Mouse (Mus musculus) left cerebral cortex, postnatal 14 days (tissue): ENCODE data around the gene Opa1. TPM values are rescaled to one million over a fixed set of nuclear protein-coding genes. Genes with fewer than 3 reads are reported as not detected.
A peak's percentile ranks its signal among the peaks of the same experiment; 100 is the strongest.

Experiments used
- DNase-seq, 2 experiments: peaks; one replicate each; pipeline ENCODE4 v3.0.0; 2021 to 2022; ENCODE audit warnings: low spot score in 2 of 2, mixed read lengths in 1 of 2
- intact Hi-C: fragments of 180-260 bp; cut with DNase I; formaldehyde crosslinking; loops from one replicate; pipeline ENCODE4 v1.15.1; 2025
- long read RNA-seq, 2 experiments: library from polyadenylated mRNA; stranded (forward); transcript quantifications; one replicate each; pipeline ENCODE4 v2.0.0; 2021
- total RNA-seq, 2 experiments: library from RNA; stranded (reverse); gene quantifications; 2 replicates each; pipeline ENCODE4 v1.2.3; 2021

Opa1 gene
- total RNA-seq, result 100 to 1,000 TPM; 116 to 119 TPM
- long read RNA-seq, experiment 1, full-length matches to known transcripts, result 84 of 148 reads
- long read RNA-seq, experiment 1, partial matches to known transcripts, result 17 of 148 reads
- long read RNA-seq, experiment 1, other reads (novel, unspliced or antisense), result 47 of 148 reads
- long read RNA-seq, experiment 2, full-length matches to known transcripts, result 66 of 92 reads
- long read RNA-seq, experiment 2, partial matches to known transcripts, result 6 of 92 reads
- long read RNA-seq, experiment 2, other reads (novel, unspliced or antisense), result 20 of 92 reads

- intact Hi-C loops, result loop anchor here (5.0 to 10.0 kb wide), 3 partner anchors 374 to 984 kb away; partner anchors contain the start of gene Hrasls
- peak; percentile 98 to 99 for DNase-seq
These were observed at the start of gene Opa1 for GRCm38 (mm10) chr16:29579167-29579786. Opa1 (plus strand) TSS chr16:29579334.

GRCm38 (mm10) chr16:29533641-29534040 lies 45.5 kb upstream of the Opa1 start:
- intact Hi-C loops, result no loop called here

GRCm38 (mm10) chr16:29535866-29536265 lies 43.3 kb upstream of the Opa1 start:
- intact Hi-C loops, result no loop called here

More at GRCm38 (mm10) chr16:29533641-29534040, 45.5 kb upstream of the Opa1 start:
- DNase-seq, result no peak

GRCm38 (mm10) chr16:29536411-29537204 lies 42.5 kb upstream of the Opa1 start:
- peak; percentile 41 to 53 for DNase-seq
- intact Hi-C loops, result no loop called here

More at GRCm38 (mm10) chr16:29535866-29536265, 43.3 kb upstream of the Opa1 start:
- no peak for DNase-seq

- no peak for DNase-seq
- intact Hi-C loops, result no loop called here
These were observed 39.2 kb upstream of the Opa1 start for GRCm38 (mm10) chr16:29539906-29540305.

- peak in 1 of 2 experiments; percentile 24 for DNase-seq
- intact Hi-C loops, result no loop called here
These were observed 37.9 kb upstream of the Opa1 start for GRCm38 (mm10) chr16:29541261-29541683.

- intact Hi-C loops, result no loop called here
- DNase-seq, result no peak
These were observed 34.3 kb upstream of the Opa1 start, which contains the start of gene Atp13a4 for GRCm38 (mm10) chr16:29544829-29545228. Atp13a4 (minus strand) TSS chr16:29544864.

GRCm38 (mm10) chr16:29559667-29560066 lies 19.5 kb upstream of the Opa1 start:
- intact Hi-C loops, result loop anchor here (5.0 kb wide), 2 partner anchors 102 to 717 kb away; no protein-coding TSS in a partner anchor
- DNase-seq, result no peak

GRCm38 (mm10) chr16:29560454-29560853 lies 18.7 kb upstream of the Opa1 start:
- peak in 1 of 2 experiments; percentile 5 for DNase-seq
- intact Hi-C loops, result loop anchor here (5.0 kb wide), 1 partner anchor 718 kb away; no protein-coding TSS in a partner anchor

GRCm38 (mm10) chr16:29560869-29561268 lies 18.3 kb upstream of the Opa1 start:
- intact Hi-C loops, result loop anchor here (5.0 kb wide), 1 partner anchor 719 kb away; no protein-coding TSS in a partner anchor
- DNase-seq, result peak; percentile 76 to 80

GRCm38 (mm10) chr16:29574013-29574412 lies 5.1 kb upstream of the Opa1 start:
- intact Hi-C loops, result loop anchor here (10.0 kb wide), 2 partner anchors 369 to 979 kb away; partner anchors contain the start of gene Hrasls
- no peak for DNase-seq

GRCm38 (mm10) chr16:29575620-29576019 lies 3.5 kb upstream of the Opa1 start:
- DNase-seq, result peak; percentile 43 to 58
- intact Hi-C loops, result loop anchor here (5.0 to 10.0 kb wide), 3 partner anchors 371 to 981 kb away; partner anchors contain the start of gene Hrasls

GRCm38 (mm10) chr16:29579787-29580176 lies 648 bp downstream of the Opa1 start:
- DNase-seq, result peak in 1 of 2 experiments; percentile 19
- intact Hi-C loops, result loop anchor here (5.0 to 10.0 kb wide), 3 partner anchors 375 to 985 kb away; partner anchors contain the start of gene Hrasls

GRCm38 (mm10) chr16:29592171-29592570 lies 13.0 kb downstream of the Opa1 start:
- intact Hi-C loops, result no loop called here
- DNase-seq, result no peak

- intact Hi-C loops, result no loop called here
- DNase-seq, result no peak
These were observed 18.0 kb downstream of the Opa1 start for GRCm38 (mm10) chr16:29597122-29597521.

GRCm38 (mm10) chr16:29605546-29605945 lies 26.4 kb downstream of the Opa1 start:
- intact Hi-C loops, result no loop called here
- DNase-seq, result no peak

GRCm38 (mm10) chr16:29607131-29607530 lies 28.0 kb downstream of the Opa1 start:
- intact Hi-C loops, result no loop called here
- no peak for DNase-seq

- no peak for DNase-seq
- intact Hi-C loops, result no loop called here
These were observed 35.6 kb downstream of the Opa1 start for GRCm38 (mm10) chr16:29614762-29615161.

- peak in 1 of 2 experiments; percentile 68 for DNase-seq
- intact Hi-C loops, result loop anchor here (5.0 to 10.0 kb wide), 2 partner anchors 608 to 696 kb away; no protein-coding TSS in a partner anchor
These were observed 49.9 kb downstream of the Opa1 start for GRCm38 (mm10) chr16:29629053-29629452.
